Mouse (Mus musculus): ENCODE measurements around the gene Zbtb34. TPM values are rescaled to one million over a fixed set of nuclear protein-coding genes. Genes with fewer than 3 reads are reported as not detected.

The Zbtb34 gene
- total RNA-seq, 2 experiments from 2014 or later: 17.4 to 18.7 TPM

Small RNA genes lying within 50 kb of the gene (microRNA-seq; reads per million reads assigned to microRNA genes)
- 0 reads per million in 2 experiments for gene Gm25998

Other genes starting within 250 kb of the Zbtb34 start
- 1 to 10 TPM; 3.7 to 7.2 TPM for gene Angptl2, start 215.3 kb downstream of the Zbtb34 start, total RNA-seq (2021)
- 10 to 100 TPM; 69.3 to 78.0 TPM for gene Ralgps1, start 59.8 kb downstream of the Zbtb34 start, total RNA-seq (2021)
- 10 to 100 TPM; 24.7 to 25.0 TPM for gene Zbtb43, start 37.2 kb upstream of the Zbtb34 start, total RNA-seq (2021)
- gene Lmx1b, start 209.2 kb upstream of the Zbtb34 start, total RNA-seq (2021): under 1 TPM in 1 of 2 experiments, not detected in 1; 0.27 TPM